Mouse (Mus musculus) liver, postnatal 0 days (tissue): ENCODE data around the gene Sppl2a. TPM values are rescaled to one million over a fixed set of nuclear protein-coding genes. Genes with fewer than 3 reads are reported as not detected.

Source experiments
- ATAC-seq: fragments of 200-750 bp; cut with Nextera tagmentation; 2 replicates; pipeline ENCODE4 v1.8.0; 2017; ENCODE audit warnings: mild to moderate bottlenecking, moderate library complexity
- DNase-seq: peaks from one replicate; pipeline ENCODE4 v3.0.0-alpha.2; 2016
- H3K27ac ChIP-seq: fragments of 300-500 bp; sonication (generic); 2 replicates; pipeline ENCODE4 v1.5.1; 2014; ENCODE audit warnings: antibody characterized with exemption, moderate library complexity, mild to moderate bottlenecking, low read depth
- H3K27me3 ChIP-seq: fragments of 300-500 bp; sonication (generic); 2 replicates; pipeline ENCODE4 v1.6.1; 2014; ENCODE audit warnings: low read length, control low read depth, mixed read lengths; ENCODE audit not compliant: insufficient read depth
- H3K36me3 ChIP-seq: fragments of 300-500 bp; sonication (generic); replicated peaks from 2 replicates; pipeline ENCODE4 v1.6.1; 2014; ENCODE audit warnings: mild to moderate bottlenecking, control low read depth, low read length, moderate library complexity, mixed read lengths; ENCODE audit not compliant: insufficient read depth
- H3K4me1 ChIP-seq: fragments of 300-500 bp; sonication (generic); 2 replicates; pipeline ENCODE4 v1.6.1; 2014; ENCODE audit warnings: antibody characterized with exemption, mild to moderate bottlenecking, control low read depth; ENCODE audit not compliant: insufficient read depth
- H3K4me2 ChIP-seq: fragments of 300-500 bp; sonication (generic); 2 replicates; pipeline ENCODE4 v1.6.1; 2014; ENCODE audit warnings: low read depth, mild to moderate bottlenecking, low read length, moderate library complexity, mixed read lengths
- H3K4me3 ChIP-seq: fragments of 300-500 bp; sonication (generic); 2 replicates; pipeline ENCODE4 v1.5.1; 2014; ENCODE audit warnings: low read depth, low read length
- H3K9ac ChIP-seq: fragments of 300-500 bp; sonication (generic); replicated peaks from 2 replicates; pipeline ENCODE4 v1.6.1; 2014; ENCODE audit warnings: mild to moderate bottlenecking, moderate library complexity
- H3K9me3 ChIP-seq: fragments of 300-500 bp; sonication (generic); 2 replicates; pipeline ENCODE4 v1.6.1; 2016; ENCODE audit warnings: mild to moderate bottlenecking, control low read depth, low read length, mixed read lengths
- CTCF ChIP-seq: sonication (generic); IDR thresholded peaks from 2 replicates; pipeline ENCODE4 v1.5.1; 2016; ENCODE audit warnings: antibody characterized with exemption, low read depth
- EP300 ChIP-seq: IDR thresholded peaks from 2 replicates; pipeline ENCODE4 v1.6.1; 2016; ENCODE audit warnings: antibody characterized with exemption, low read depth, mild to moderate bottlenecking
- WGBS: fragments of 180-500 bp; shearing (Covaris S2); extraction: QIAGEN DNeasy Blood & Tissue Kit; methylation state at CpG from one replicate; pipeline ENCODE4 v1.1.7; 2014; ENCODE audit not compliant: insufficient replicate concordance; 5-methylcytosine and 5-hydroxymethylcytosine counted together
- polyA plus RNA-seq: library from polyadenylated mRNA; unstranded; fragments of >200 nt; fragmentation: Nextera tagmentation; extraction: Ambion mirVana; gene quantifications from 2 replicates; pipeline ENCODE4 v1.2.1, GENCODE M21; 2015

Gene Sppl2a
- polyA plus RNA-seq, 1 experiment from 2014 or later = 43.4 TPM

DNA sequence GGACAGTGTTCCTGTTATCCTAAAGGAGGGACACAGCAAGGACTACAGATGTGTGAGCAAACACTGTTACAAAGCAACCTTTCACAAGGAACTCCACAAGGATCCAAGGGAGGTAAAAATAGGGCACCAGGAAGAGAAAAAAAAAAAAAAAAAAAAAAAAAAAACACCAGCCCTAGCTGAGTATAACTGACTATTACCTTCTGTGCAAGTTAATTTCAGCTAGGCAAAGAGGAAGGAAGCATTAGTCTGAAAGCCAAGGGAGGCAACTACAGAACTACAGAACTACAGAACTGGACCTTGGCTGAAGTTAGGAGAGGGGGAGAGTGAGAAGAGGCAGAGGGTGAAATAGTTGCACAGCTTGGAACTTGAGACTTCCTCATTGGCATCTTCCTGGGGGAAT lies 886 bp upstream of the Sppl2a start:
- H3K4me3 ChIP-seq = no peak overlapping the region
- H3K9me3 ChIP-seq = no peaks in the 10 kb centered on the region
- no peaks in the 10 kb centered on the region for H3K27me3 ChIP-seq
- ATAC-seq (no peak), DNase-seq (no peak)
- H3K36me3 ChIP-seq = no peaks in the 10 kb centered on the region
- peak overlapping the region; percentile 77; the same call in 1 of the 2 replicates for H3K4me2 ChIP-seq
- TF ChIP-seq EP300 (no peak), CTCF (no peak)
- H3K9ac ChIP-seq = no peak overlapping the region
- peaks cover 20% of the 10 kb centered on the region for H3K4me1 ChIP-seq
- peak overlapping the region; percentile 96; the same call in 1 of the 2 replicates for H3K27ac ChIP-seq

DNA sequence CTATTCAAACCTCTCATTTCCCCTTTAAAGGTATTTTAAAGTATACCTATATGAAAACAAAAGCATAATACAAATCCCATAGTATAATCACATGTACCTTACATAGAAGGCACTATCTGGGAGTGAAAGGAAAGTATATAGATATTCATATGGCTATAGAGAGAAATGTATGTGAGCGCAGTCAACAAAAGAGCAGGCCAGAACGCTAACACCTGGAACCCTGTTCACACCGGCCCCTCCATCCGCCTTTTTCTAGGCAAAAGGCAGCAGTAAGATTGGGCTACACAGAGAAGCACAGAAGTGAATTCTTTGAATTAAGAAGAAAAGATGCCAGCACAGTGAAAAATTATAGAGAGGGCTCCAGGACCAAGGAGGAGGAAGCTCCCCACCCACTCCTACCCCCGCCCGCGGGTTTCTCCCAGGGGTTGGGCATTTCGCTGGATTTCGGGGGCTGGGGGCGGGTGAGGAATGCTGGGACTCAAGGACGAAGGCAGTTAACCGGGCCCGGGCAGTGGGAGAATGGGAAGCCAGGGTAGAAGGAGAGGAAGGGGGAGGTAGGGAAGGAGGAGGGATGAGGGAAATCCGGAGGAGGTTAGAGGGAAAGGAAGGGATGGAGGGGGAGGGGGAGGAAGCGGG lies 656 bp downstream of the Sppl2a start:
- WGBS = 3% methylated on average over 15 of the region's 15 CpGs
- peak; percentile 38 for ATAC-seq
- DNase-seq = no peak
- peak overlapping the region; percentile 96 for H3K27ac ChIP-seq
- peak overlapping the region; percentile 77 for H3K4me2 ChIP-seq
- H3K36me3 ChIP-seq = no peaks in the 10 kb centered on the region; the same call in 1 of the 2 replicates
- peak overlapping the region; percentile 86 for H3K9ac ChIP-seq
- TF ChIP-seq EP300 = no peak
- TF ChIP-seq CTCF = no peak
- H3K9me3 ChIP-seq = no peaks in the 10 kb centered on the region
- H3K27me3 ChIP-seq = no peaks in the 10 kb centered on the region
- peak overlapping the region; percentile 74 for H3K4me3 ChIP-seq
- peaks cover 23% of the 10 kb centered on the region for H3K4me1 ChIP-seq

DNA sequence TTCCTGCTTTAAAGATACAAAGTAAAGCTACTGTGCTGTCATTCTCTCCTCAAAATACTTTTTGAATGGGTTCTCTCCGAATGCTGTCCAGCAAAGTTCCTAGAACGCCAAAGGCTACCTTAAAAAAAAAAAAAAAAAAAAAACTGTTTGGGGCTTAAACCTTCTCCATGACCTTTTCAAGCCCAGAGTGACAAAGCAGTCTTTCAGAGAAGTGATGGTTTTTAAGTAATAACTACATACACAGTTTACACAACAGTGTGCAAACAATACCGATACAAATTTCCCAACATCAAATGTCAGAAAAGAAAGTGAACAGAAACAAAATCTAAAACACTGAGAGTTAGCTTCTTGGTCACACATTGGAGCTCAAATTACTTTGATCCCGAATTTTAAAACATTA lies 1.3 kb downstream of the Sppl2a start:
- H3K36me3 ChIP-seq = peaks cover 3% of the 10 kb centered on the region
- H3K27me3 ChIP-seq = no peaks in the 10 kb centered on the region
- 45% methylated on average over 4 of the region's 4 CpGs for WGBS
- 0 out of 2 replicates have a peak, but pooled peaks have one; percentile 30 for TF ChIP-seq EP300
- no peak for TF ChIP-seq CTCF
- no peaks in the 10 kb centered on the region for H3K9me3 ChIP-seq
- ATAC-seq = no peak
- peak overlapping the region; percentile 77 for H3K4me2 ChIP-seq
- peak overlapping the region; percentile 74 for H3K4me3 ChIP-seq
- H3K27ac ChIP-seq = peak overlapping the region; percentile 96
- H3K4me1 ChIP-seq = peaks cover 23% of the 10 kb centered on the region
- no peak overlapping the region for H3K9ac ChIP-seq
- DNase-seq = no peak

DNA sequence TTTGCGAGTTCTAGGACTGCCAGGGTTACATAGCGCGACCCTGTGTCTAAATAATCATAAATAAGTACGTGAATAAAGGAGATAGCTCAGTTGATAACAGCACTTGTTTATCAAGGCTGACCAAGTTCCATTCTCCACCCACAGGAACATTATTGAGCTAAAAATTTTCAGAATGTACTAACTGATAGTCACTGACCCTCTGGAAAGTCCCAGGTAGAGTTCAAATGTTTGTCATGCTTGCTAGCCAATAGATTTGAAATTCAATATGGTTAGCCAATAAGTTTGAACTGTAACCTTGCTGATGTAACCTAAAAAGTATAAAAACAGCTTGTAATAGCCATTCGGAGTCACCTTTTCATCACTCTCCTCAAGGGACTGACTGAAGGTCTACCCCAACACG lies 4.4 kb downstream of the Sppl2a start:
- DNase-seq (no peak), ATAC-seq (no peak)
- Histone ChIP-seq H3K4me2 (no peak overlapping the region), H3K27ac (peak overlapping the region; percentile 59; the same call in 1 of the 2 replicates), H3K36me3 (peaks cover 22% of the 10 kb centered on the region), H3K27me3 (no peaks in the 10 kb centered on the region), H3K4me1 (peaks cover 19% of the 10 kb centered on the region), H3K9ac (no peak overlapping the region), H3K9me3 (no peaks in the 10 kb centered on the region), H3K4me3 (no peak overlapping the region)
- 0 out of 2 replicates have a peak, but pooled peaks have one; percentile 13 for TF ChIP-seq EP300
- no peak for TF ChIP-seq CTCF
- WGBS = 63% methylated on average over 6 of the region's 6 CpGs

DNA sequence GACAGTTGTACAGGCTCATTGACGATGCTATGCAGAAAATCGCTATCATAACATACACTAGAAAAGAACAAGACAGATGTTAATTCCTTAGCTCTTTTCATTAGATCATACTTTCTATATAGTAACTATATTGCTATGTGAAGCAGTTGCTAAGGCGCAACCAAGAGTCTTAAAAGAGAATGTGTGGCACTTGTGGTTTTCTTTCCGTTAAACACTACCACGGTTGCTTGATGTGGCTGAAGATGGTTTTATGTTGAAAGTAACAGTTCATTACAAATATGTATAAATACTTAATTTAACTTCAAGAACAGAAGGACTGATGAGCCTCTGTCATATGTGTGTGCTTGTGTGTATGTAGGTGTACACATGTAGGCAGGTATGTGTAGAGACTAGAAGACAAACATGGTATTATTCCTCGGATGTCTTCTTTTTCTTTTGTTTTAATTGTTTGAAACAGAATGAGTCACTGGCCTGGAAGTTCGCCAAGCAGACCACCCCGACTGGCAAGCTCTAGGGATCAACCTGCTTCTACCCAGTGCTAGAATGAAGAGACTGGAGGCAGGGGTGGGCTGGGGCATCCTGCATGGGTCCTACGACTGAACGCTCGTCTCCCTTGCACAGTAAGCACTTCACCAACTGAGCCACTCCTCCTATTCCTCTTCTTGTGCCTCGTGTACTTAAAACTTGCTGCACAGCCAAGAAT lies 12.5 kb downstream of the Sppl2a start:
- Histone ChIP-seq H3K9ac (no peak overlapping the region), H3K27ac (no peak overlapping the region), H3K4me1 (no peaks in the 10 kb centered on the region), H3K9me3 (no peaks in the 10 kb centered on the region), H3K27me3 (no peaks in the 10 kb centered on the region), H3K4me3 (no peak overlapping the region), H3K4me2 (no peak overlapping the region), H3K36me3 (peaks cover 58% of the 10 kb centered on the region)
- no peak for ATAC-seq
- no peak for DNase-seq
- TF ChIP-seq EP300 (no peak), CTCF (no peak)
- WGBS = 86% methylated on average over 12 of the region's 12 CpGs

DNA sequence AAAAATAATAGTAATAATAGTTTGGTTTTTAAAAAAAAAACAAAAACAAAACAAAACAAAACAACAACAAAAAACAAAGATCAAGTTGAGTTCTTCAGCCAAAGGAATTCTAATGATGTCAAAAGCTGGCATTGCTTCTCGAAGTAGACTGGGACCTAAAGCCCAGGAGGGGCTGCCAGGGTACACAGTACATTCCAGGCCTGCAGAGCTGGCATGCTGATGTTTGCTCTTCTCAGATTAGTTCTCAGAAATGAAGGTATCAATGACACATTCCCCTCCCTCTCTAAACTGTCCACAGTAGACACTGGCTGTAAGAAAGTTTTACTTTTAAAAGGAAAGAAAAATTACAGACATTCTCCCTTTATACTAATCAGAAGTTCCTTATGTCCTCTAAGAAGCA lies 16.8 kb downstream of the Sppl2a start:
- no peak overlapping the region for H3K4me3 ChIP-seq
- no peak for ATAC-seq
- peaks cover 57% of the 10 kb centered on the region for H3K36me3 ChIP-seq
- no peaks in the 10 kb centered on the region for H3K9me3 ChIP-seq
- no peak overlapping the region for H3K9ac ChIP-seq
- H3K27ac ChIP-seq = no peak overlapping the region
- H3K4me1 ChIP-seq = no peaks in the 10 kb centered on the region
- no peak for DNase-seq
- no peak overlapping the region for H3K4me2 ChIP-seq
- WGBS = 52% methylated on average over 1 of the region's 1 CpGs
- no peaks in the 10 kb centered on the region for H3K27me3 ChIP-seq
- TF ChIP-seq CTCF (no peak), EP300 (no peak)
